Mouse (Mus musculus): ENCODE data around the gene Rab40c. TPM values are rescaled to one million over a fixed set of nuclear protein-coding genes. Genes with fewer than 3 reads are reported as not detected.

Rab40c gene
- total and polyA plus RNA-seq, 3 experiments, result 3.7 to 23.2 TPM; not detected in 1

- no peak overlapping the region for H3K27ac ChIP-seq (ENCODE audit: control insufficient read depth, low read depth, low read length)
- DNase-seq (ENCODE audit: low read depth, low spot score), result no peak
- peaks cover 2 to 9% of the 10 kb centered on the region in 2 experiments; a peak in 2 of 4 replicates for H3K4me1 ChIP-seq (ENCODE audit: control insufficient read depth in 1 of 2, insufficient read depth in 2 of 2, low read length in 2 of 2)
These were observed 50.0 kb downstream of the Rab40c start for GRCm38 (mm10) chr17:25869498-25869897.

GRCm38 (mm10) chr17:25868601-25869191 lies 50.8 kb downstream of the Rab40c start, which contains the start of gene Mcrip2:
TSS of gene Mcrip2 (minus strand) at chr17:25868764.
- peak; percentile 91 for DNase-seq (ENCODE audit: low read depth, low spot score)
- Histone ChIP-seq H3K36me3 (ENCODE audit: control insufficient read depth in 1 of 2, insufficient read depth in 2 of 2, low read length in 2 of 2) (peaks cover 0 to 3% of the 10 kb centered on the region in 2 experiments; a peak in 1 of 4 replicates), H3K27ac (ENCODE audit: control insufficient read depth, low read depth, low read length) (peak within 1 kb of the TSS; percentile 47), H3K27me3 (ENCODE audit: control insufficient read depth in 1 of 2, insufficient read depth in 2 of 2, low read length in 2 of 2) (no peaks in the 10 kb centered on the region), H3K4me1 (ENCODE audit: control insufficient read depth in 1 of 2, insufficient read depth in 2 of 2, low read length in 2 of 2) (0 out of 4 replicates have a peak, but pooled peaks cover 0 to 5% of the 10 kb centered on the region in 2 experiments), H3K9me3 (replicated peaks; ENCODE audit: insufficient read depth, low read length) (no peaks in the 10 kb centered on the region), H3K79me2 (ENCODE audit: control insufficient read depth, insufficient read depth, low read length, poor library complexity) (peaks cover 25% of the 10 kb centered on the region), H3K4me3 (ENCODE audit: control insufficient read depth in 1 of 2, insufficient read depth in 1 of 2, low read depth in 2 of 2, low read length in 2 of 2) (peak within 1 kb of the TSS; percentile 76 to 79), H3K9ac (ENCODE audit: control insufficient read depth, low read depth, low read length, poor library complexity, severe bottlenecking) (peak within 1 kb of the TSS; percentile 80)
- TF ChIP-seq RCOR1 (IDR thresholded peaks at IDR 0.05; ENCODE audit: low read depth, low read length) (no peak), CTCF (IDR thresholded peaks at IDR 0.05 in 2 of 3, conservative IDR thresholded peaks at IDR 0.05 in 1 of 3; ENCODE audit: control insufficient read depth in 1 of 3, insufficient read depth in 1 of 3, low read depth in 2 of 3, low read length in 3 of 3, poor library complexity in 1 of 3, severe bottlenecking in 1 of 3) (no peak), TBP (IDR thresholded peaks at IDR 0.05; ENCODE audit: low read depth, low read length) (peak; percentile 78), NELFE (IDR thresholded peaks at IDR 0.05; ENCODE audit: low read depth, low read length) (peak; percentile 52), MAFK (IDR thresholded peaks at IDR 0.05; ENCODE audit: borderline replicate concordance, low read depth, low read length) (no peak), NRF1 (IDR thresholded peaks at IDR 0.05; ENCODE audit: insufficient read depth, low read depth, low read length, poor library complexity, severe bottlenecking) (peak; percentile 39; the same call in 1 of the 2 replicates), TCF12 (IDR thresholded peaks at IDR 0.05; ENCODE audit: low read depth, low read length) (peak; percentile 29; the same call in 1 of the 2 replicates), JUND (IDR thresholded peaks at IDR 0.05; ENCODE audit: low read depth, low read length) (no peak), MAZ (IDR thresholded peaks at IDR 0.05; ENCODE audit: low read depth, low read length) (peak; percentile 83; the same call in 1 of the 2 replicates), HCFC1 (IDR thresholded peaks at IDR 0.05; ENCODE audit: low read depth, low read length) (peak; percentile 76), SIN3A (IDR thresholded peaks at IDR 0.05; ENCODE audit: low read length) (peak; percentile 98), MYB (IDR thresholded peaks at IDR 0.05; ENCODE audit: low read depth, low read length) (no peak), POLR2A (IDR thresholded peaks at IDR 0.05; ENCODE audit: control insufficient read depth in 1 of 2, insufficient read depth in 1 of 2, low read depth in 1 of 2, low read length in 2 of 2, poor library complexity in 1 of 2) (peak; percentile 51 to 76; a peak in 1 of 4 replicates)

More at GRCm38 (mm10) chr17:25869498-25869897, 50.0 kb downstream of the Rab40c start:
- Histone ChIP-seq H3K79me2 (ENCODE audit: control insufficient read depth, insufficient read depth, low read length, poor library complexity) (peaks cover 25% of the 10 kb centered on the region), H3K9ac (ENCODE audit: control insufficient read depth, low read depth, low read length, poor library complexity, severe bottlenecking) (no peak overlapping the region), H3K9me3 (replicated peaks; ENCODE audit: insufficient read depth, low read length) (no peaks in the 10 kb centered on the region), H3K36me3 (ENCODE audit: control insufficient read depth in 1 of 2, insufficient read depth in 2 of 2, low read length in 2 of 2) (peaks cover 0 to 3% of the 10 kb centered on the region in 2 experiments; a peak in 1 of 4 replicates), H3K27me3 (ENCODE audit: control insufficient read depth in 1 of 2, insufficient read depth in 2 of 2, low read length in 2 of 2) (no peaks in the 10 kb centered on the region), H3K4me3 (ENCODE audit: control insufficient read depth in 1 of 2, insufficient read depth in 1 of 2, low read depth in 2 of 2, low read length in 2 of 2) (no peak overlapping the region)
- no peak for TF ChIP-seq SIN3A (IDR thresholded peaks at IDR 0.05; ENCODE audit: low read length)
- no peak for TF ChIP-seq GABPA (IDR thresholded peaks at IDR 0.05; ENCODE audit: low read depth, low read length)
- TF ChIP-seq MAX (IDR thresholded peaks at IDR 0.05; ENCODE audit: low read length), result no peak
- TF ChIP-seq TCF12 (IDR thresholded peaks at IDR 0.05; ENCODE audit: low read depth, low read length), result no peak

Measured in MEL (cell line).